Mouse (Mus musculus): ENCODE measurements around the gene Rab3b. TPM values are rescaled to one million over a fixed set of nuclear protein-coding genes. Genes with fewer than 3 reads are reported as not detected.

Gene Rab3b
- polyA plus RNA-seq, 1 experiment: 4.1 TPM

GRCm38 (mm10) chr4:108942986-108943720, 64.3 kb downstream of the Rab3b start:
- no peak for TF ChIP-seq FOSL1 (IDR thresholded peaks at IDR 0.05; ENCODE audit: insufficient read depth, low read length, poor library complexity, severe bottlenecking)
- no peak for TF ChIP-seq USF1 (IDR thresholded peaks at IDR 0.05; ENCODE audit: low read depth)
- TF ChIP-seq CEBPB (IDR thresholded peaks at IDR 0.05; ENCODE audit: low read depth): no peak
- TF ChIP-seq MYOG (IDR thresholded peaks at IDR 0.05; ENCODE audit: control insufficient read depth, extremely low read depth, insufficient read length): no peak
- TF ChIP-seq MAX (IDR thresholded peaks at IDR 0.05): no peak
- TF ChIP-seq MYOD1 (IDR thresholded peaks at IDR 0.05; ENCODE audit: control insufficient read depth, insufficient read length, low read depth): no peak
- no peak for TF ChIP-seq CTCF (IDR thresholded peaks at IDR 0.05; ENCODE audit: control insufficient read depth, insufficient read depth, insufficient read length)
- Histone ChIP-seq H3K79me3 (ENCODE audit: low read depth) (no peaks in the 10 kb centered on the region), H3K4me3 (ENCODE audit: insufficient read depth, poor library complexity, severe bottlenecking) (no peak overlapping the region), H3K36me3 (ENCODE audit: control insufficient read depth, insufficient read depth) (no peaks in the 10 kb centered on the region), H3K79me2 (ENCODE audit: control insufficient read depth, insufficient read depth) (no peaks in the 10 kb centered on the region), H3K27me3 (ENCODE audit: control insufficient read depth, insufficient read depth, insufficient read length) (no peaks in the 10 kb centered on the region), H3ac (ENCODE audit: control insufficient read depth, insufficient read length, low read depth) (no peak overlapping the region)

DNA sequence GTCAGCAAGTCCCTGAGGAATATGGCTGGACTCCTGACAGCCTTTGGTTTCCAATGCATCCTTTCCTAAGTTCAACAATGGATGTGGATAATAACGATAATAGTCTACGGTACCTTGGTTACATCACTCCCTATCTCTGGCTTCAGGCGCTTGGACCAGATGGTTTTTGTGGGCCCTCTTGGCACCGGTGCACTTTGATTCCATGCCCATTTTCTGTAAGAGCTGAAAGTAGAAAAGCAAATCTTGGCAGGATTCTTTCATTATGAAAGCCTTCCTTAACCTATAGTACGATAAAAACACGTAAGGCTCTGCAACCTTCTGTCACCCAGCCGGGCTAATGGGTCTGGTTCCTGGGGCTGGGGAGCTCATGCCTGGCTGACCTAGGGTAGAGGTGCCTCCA, 70.3 kb downstream of the Rab3b start:
- Histone ChIP-seq H3K27me3 (ENCODE audit: control insufficient read depth, insufficient read depth, insufficient read length) (no peaks in the 10 kb centered on the region), H3K36me3 (ENCODE audit: control insufficient read depth, insufficient read depth) (no peaks in the 10 kb centered on the region)
- TF ChIP-seq CEBPB (IDR thresholded peaks at IDR 0.05; ENCODE audit: low read depth) (no peak), MYOD1 (IDR thresholded peaks at IDR 0.05; ENCODE audit: control insufficient read depth, insufficient read length, low read depth) (no peak), MYOG (IDR thresholded peaks at IDR 0.05; ENCODE audit: control insufficient read depth, extremely low read depth, insufficient read length) (no peak), FOSL1 (IDR thresholded peaks at IDR 0.05; ENCODE audit: insufficient read depth, low read length, poor library complexity, severe bottlenecking) (no peak), CTCF (IDR thresholded peaks at IDR 0.05; ENCODE audit: control insufficient read depth, insufficient read depth, insufficient read length) (no peak)

DNA sequence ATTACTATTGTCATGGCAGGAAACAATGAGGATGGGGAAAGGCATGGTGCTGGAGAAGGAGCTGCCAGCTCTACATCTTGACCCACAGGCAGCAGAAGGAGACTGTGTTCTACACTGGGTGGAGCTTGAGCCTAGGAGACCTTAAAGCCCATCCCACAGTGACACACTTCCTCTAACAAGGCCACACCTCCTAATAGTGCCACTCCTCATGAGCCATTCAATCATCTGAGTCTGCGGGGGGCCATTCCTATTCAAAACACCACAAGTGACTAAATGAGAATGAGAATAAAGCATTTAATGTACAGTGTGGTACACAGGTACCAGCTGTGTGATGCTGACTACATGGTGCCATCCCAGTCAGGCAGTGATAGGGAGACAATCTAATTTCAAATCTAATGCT, 71.3 kb downstream of the Rab3b start:
- Histone ChIP-seq H3K27me3 (ENCODE audit: control insufficient read depth, insufficient read depth, insufficient read length) (no peaks in the 10 kb centered on the region), H3K79me2 (ENCODE audit: control insufficient read depth, insufficient read depth) (no peaks in the 10 kb centered on the region), H3K4me3 (ENCODE audit: insufficient read depth, poor library complexity, severe bottlenecking) (no peak overlapping the region), H3K79me3 (ENCODE audit: low read depth) (no peaks in the 10 kb centered on the region), H3ac (ENCODE audit: control insufficient read depth, insufficient read length, low read depth) (no peak overlapping the region), H3K36me3 (ENCODE audit: control insufficient read depth, insufficient read depth) (no peaks in the 10 kb centered on the region)
- TF ChIP-seq FOSL1 (IDR thresholded peaks at IDR 0.05; ENCODE audit: insufficient read depth, low read length, poor library complexity, severe bottlenecking) (no peak), USF1 (IDR thresholded peaks at IDR 0.05; ENCODE audit: low read depth) (no peak), MYOD1 (IDR thresholded peaks at IDR 0.05; ENCODE audit: control insufficient read depth, insufficient read length, low read depth) (no peak), MYOG (IDR thresholded peaks at IDR 0.05; ENCODE audit: control insufficient read depth, extremely low read depth, insufficient read length) (no peak), MAX (IDR thresholded peaks at IDR 0.05) (no peak), CTCF (IDR thresholded peaks at IDR 0.05; ENCODE audit: control insufficient read depth, insufficient read depth, insufficient read length) (no peak), CEBPB (IDR thresholded peaks at IDR 0.05; ENCODE audit: low read depth) (no peak)

More for the DNA sequence above, 70.3 kb downstream of the Rab3b start:
- Histone ChIP-seq H3K4me3 (ENCODE audit: insufficient read depth, poor library complexity, severe bottlenecking) (no peak overlapping the region), H3ac (ENCODE audit: control insufficient read depth, insufficient read length, low read depth) (no peak overlapping the region), H3K79me3 (ENCODE audit: low read depth) (no peaks in the 10 kb centered on the region), H3K79me2 (ENCODE audit: control insufficient read depth, insufficient read depth) (no peaks in the 10 kb centered on the region)

- Histone ChIP-seq H3K36me3 (ENCODE audit: control insufficient read depth, insufficient read depth) (no peaks in the 10 kb centered on the region), H3K27me3 (ENCODE audit: control insufficient read depth, insufficient read depth, insufficient read length) (no peaks in the 10 kb centered on the region), H3K4me3 (ENCODE audit: insufficient read depth, poor library complexity, severe bottlenecking) (no peak overlapping the region), H3ac (ENCODE audit: control insufficient read depth, insufficient read length, low read depth) (no peak overlapping the region), H3K79me3 (ENCODE audit: low read depth) (no peaks in the 10 kb centered on the region), H3K79me2 (ENCODE audit: control insufficient read depth, insufficient read depth) (no peaks in the 10 kb centered on the region)
- no peak for TF ChIP-seq MYOD1 (IDR thresholded peaks at IDR 0.05; ENCODE audit: control insufficient read depth, insufficient read length, low read depth)
- TF ChIP-seq USF1 (IDR thresholded peaks at IDR 0.05; ENCODE audit: low read depth): no peak
- TF ChIP-seq MYOG (IDR thresholded peaks at IDR 0.05; ENCODE audit: control insufficient read depth, extremely low read depth, insufficient read length): no peak
- TF ChIP-seq CTCF (IDR thresholded peaks at IDR 0.05; ENCODE audit: control insufficient read depth, insufficient read depth, insufficient read length): no peak
- no peak for TF ChIP-seq CEBPB (IDR thresholded peaks at IDR 0.05; ENCODE audit: low read depth)
- no peak for TF ChIP-seq FOSL1 (IDR thresholded peaks at IDR 0.05; ENCODE audit: insufficient read depth, low read length, poor library complexity, severe bottlenecking)
- TF ChIP-seq MAX (IDR thresholded peaks at IDR 0.05): no peak
Measured at GRCm38 (mm10) chr4:108951663-108952062, 72.8 kb downstream of the Rab3b start.

GRCm38 (mm10) chr4:108959696-108960095, 80.8 kb downstream of the Rab3b start:
- H3K79me3 ChIP-seq (ENCODE audit: low read depth): no peaks in the 10 kb centered on the region
- H3ac ChIP-seq (ENCODE audit: control insufficient read depth, insufficient read length, low read depth): no peak overlapping the region
- no peaks in the 10 kb centered on the region for H3K79me2 ChIP-seq (ENCODE audit: control insufficient read depth, insufficient read depth)
- H3K36me3 ChIP-seq (ENCODE audit: control insufficient read depth, insufficient read depth): no peaks in the 10 kb centered on the region
- TF ChIP-seq FOSL1 (IDR thresholded peaks at IDR 0.05; ENCODE audit: insufficient read depth, low read length, poor library complexity, severe bottlenecking) (no peak), MYOD1 (IDR thresholded peaks at IDR 0.05; ENCODE audit: control insufficient read depth, insufficient read length, low read depth) (no peak), MYOG (IDR thresholded peaks at IDR 0.05; ENCODE audit: control insufficient read depth, extremely low read depth, insufficient read length) (no peak), USF1 (IDR thresholded peaks at IDR 0.05; ENCODE audit: low read depth) (no peak), CTCF (IDR thresholded peaks at IDR 0.05; ENCODE audit: control insufficient read depth, insufficient read depth, insufficient read length) (no peak), CEBPB (IDR thresholded peaks at IDR 0.05; ENCODE audit: low read depth) (no peak), MAX (IDR thresholded peaks at IDR 0.05) (no peak)
- H3K4me3 ChIP-seq (ENCODE audit: insufficient read depth, poor library complexity, severe bottlenecking): no peak overlapping the region
- no peaks in the 10 kb centered on the region for H3K27me3 ChIP-seq (ENCODE audit: control insufficient read depth, insufficient read depth, insufficient read length)

All from C2C12 (cell line).